In genomic region chr14:12602080-12602479, GRCm38 (mm10) we compare ENCODE assay signal across 15 mouse cellular contexts.
"Had no signal": no experiment of that assay in that cellular context is flagged by ENCODE, and none has a peak within 500 bp of the region (broad histone marks: within the 10 kb centered on the region; RNA-seq: fewer than 3 reads in every experiment).

No protein-coding gene starts in this region.

- H3K4me1 ChIP-seq: neural tube, embryonic 15.5 days; stomach, embryonic 15.5 days had no signal

- H3K36me3 ChIP-seq: stomach, embryonic 15.5 days had no signal

- H3K27ac ChIP-seq: neural tube, embryonic 15.5 days; stomach, embryonic 15.5 days; stomach, postnatal 0 days had no signal

- H3K4me3 ChIP-seq: neural tube, embryonic 15.5 days; stomach, embryonic 15.5 days had no signal

- DNase-seq: retina, postnatal 1 day; right cerebral cortex, adult 18-20 months; right cerebral cortex, postnatal 14 days; right cerebral cortex, postnatal 25 days; right cerebral cortex, postnatal 4 days; spleen, adult 18-20 months; thymus, adult 18-20 months; thymus, adult 2 months; thymus, postnatal 14 days; thymus, postnatal 25 days; thymus, postnatal 36 days; thymus, postnatal 4 days had no signal

- H3K27me3 ChIP-seq: neural tube, embryonic 15.5 days; stomach, embryonic 15.5 days had no signal

- H3K4me2 ChIP-seq: neural tube, embryonic 15.5 days; stomach, embryonic 15.5 days had no signal

- H3K9ac ChIP-seq: neural tube, embryonic 15.5 days; stomach, embryonic 15.5 days had no signal

- H3K9me3 ChIP-seq: neural tube, embryonic 15.5 days; stomach, embryonic 15.5 days had no signal
